Mouse (Mus musculus) midbrain, postnatal 0 days (tissue): Measurements from ENCODE around the gene Poldip3. TPM values are rescaled to one million over a fixed set of nuclear protein-coding genes. Genes with fewer than 3 reads are reported as not detected.

Experiments used
- ATAC-seq: fragments of 200-750 bp; cut with Nextera tagmentation; 2 replicates; pipeline ENCODE4 v1.8.0; 2017; ENCODE audit warnings: moderate number of reproducible peaks, mild to moderate bottlenecking, moderate TSS enrichment, moderate library complexity; ENCODE audit not compliant: low FRiP score
- DNase-seq: peaks from one replicate; pipeline ENCODE4 v3.0.0-alpha.2; 2015; ENCODE audit warnings: low spot score
- H3K27ac ChIP-seq: fragments of 300-500 bp; sonication (generic); 2 replicates; pipeline ENCODE4 v1.5.1; 2014; ENCODE audit warnings: low read depth, mild to moderate bottlenecking, low read length, mixed read lengths
- H3K27me3 ChIP-seq: fragments of 300-500 bp; sonication (generic); 2 replicates; pipeline ENCODE4 v1.6.1; 2014; ENCODE audit warnings: low read length, control low read depth, mixed read lengths; ENCODE audit not compliant: insufficient read depth
- H3K36me3 ChIP-seq: fragments of 300-500 bp; sonication (generic); 2 replicates; pipeline ENCODE4 v1.6.1; 2014; ENCODE audit warnings: low read length, control low read depth, mixed read lengths; ENCODE audit not compliant: insufficient read depth
- H3K4me1 ChIP-seq: fragments of 300-500 bp; sonication (generic); 2 replicates; pipeline ENCODE4 v1.6.1; 2014; ENCODE audit warnings: mild to moderate bottlenecking, control low read depth, antibody characterized with exemption, low read length, mixed read lengths; ENCODE audit not compliant: insufficient read depth
- H3K4me2 ChIP-seq: fragments of 300-500 bp; sonication (generic); 2 replicates; pipeline ENCODE4 v1.6.1; 2014; ENCODE audit warnings: low read depth, mild to moderate bottlenecking, low read length, mixed read lengths; ENCODE audit not compliant: poor library complexity, severe bottlenecking
- H3K4me3 ChIP-seq: fragments of 300-500 bp; sonication (generic); 2 replicates; pipeline ENCODE4 v1.5.1; 2014; ENCODE audit warnings: low read depth, mild to moderate bottlenecking, low read length, moderate library complexity
- H3K9ac ChIP-seq: fragments of 300-500 bp; sonication (generic); replicated peaks from 2 replicates; pipeline ENCODE4 v1.6.1; 2014; ENCODE audit warnings: mild to moderate bottlenecking, low read length, moderate library complexity, mixed read lengths; ENCODE audit not compliant: poor library complexity, severe bottlenecking
- H3K9me3 ChIP-seq: fragments of 300-500 bp; sonication (generic); 2 replicates; pipeline ENCODE4 v1.6.1; 2016; ENCODE audit warnings: low read length, control low read depth
- CTCF ChIP-seq: IDR thresholded peaks from 2 replicates; pipeline ENCODE4 v1.5.1; 2016; ENCODE audit warnings: antibody characterized with exemption, mild to moderate bottlenecking
- WGBS: fragments of 180-500 bp; shearing (Covaris S2); extraction: QIAGEN DNeasy Blood & Tissue Kit; methylation state at CpG from one replicate; pipeline ENCODE4 v1.1.7; 2014; 5-methylcytosine and 5-hydroxymethylcytosine counted together
- polyA plus RNA-seq: library from polyadenylated mRNA; unstranded; fragments of >200 nt; fragmentation: Nextera tagmentation; extraction: Ambion mirVana; gene quantifications from 2 replicates; pipeline ENCODE4 v1.2.1, GENCODE M21; 2015
- total RNA-seq: library from RNA; depleted of rRNA; stranded (reverse); fragments of >200 nt; gene quantifications from 2 replicates; pipeline ENCODE4 v1.2.3, GENCODE M21; 2014

The Poldip3 gene
- total and polyA plus RNA-seq, 2 experiments from 2014 or later, result 93.3 to 110 TPM

GRCm38 (mm10) chr15:83166642-83167041 is 17.5 kb upstream of the Poldip3 start:
- DNase-seq, result peak; percentile 18
- no peak for ATAC-seq
- no peak overlapping the region for H3K4me2 ChIP-seq
- 0 out of 2 replicates have a peak, but pooled peaks cover 14% of the 10 kb centered on the region for H3K4me1 ChIP-seq
- H3K9me3 ChIP-seq, result no peaks in the 10 kb centered on the region
- H3K36me3 ChIP-seq, result peaks cover 10% of the 10 kb centered on the region
- WGBS, result 83% methylated on average over 3 of the region's 3 CpGs
- H3K9ac ChIP-seq, result no peak overlapping the region
- H3K4me3 ChIP-seq, result no peak overlapping the region
- no peak for TF ChIP-seq CTCF
- no peak overlapping the region for H3K27ac ChIP-seq
- H3K27me3 ChIP-seq, result no peaks in the 10 kb centered on the region

DNA sequence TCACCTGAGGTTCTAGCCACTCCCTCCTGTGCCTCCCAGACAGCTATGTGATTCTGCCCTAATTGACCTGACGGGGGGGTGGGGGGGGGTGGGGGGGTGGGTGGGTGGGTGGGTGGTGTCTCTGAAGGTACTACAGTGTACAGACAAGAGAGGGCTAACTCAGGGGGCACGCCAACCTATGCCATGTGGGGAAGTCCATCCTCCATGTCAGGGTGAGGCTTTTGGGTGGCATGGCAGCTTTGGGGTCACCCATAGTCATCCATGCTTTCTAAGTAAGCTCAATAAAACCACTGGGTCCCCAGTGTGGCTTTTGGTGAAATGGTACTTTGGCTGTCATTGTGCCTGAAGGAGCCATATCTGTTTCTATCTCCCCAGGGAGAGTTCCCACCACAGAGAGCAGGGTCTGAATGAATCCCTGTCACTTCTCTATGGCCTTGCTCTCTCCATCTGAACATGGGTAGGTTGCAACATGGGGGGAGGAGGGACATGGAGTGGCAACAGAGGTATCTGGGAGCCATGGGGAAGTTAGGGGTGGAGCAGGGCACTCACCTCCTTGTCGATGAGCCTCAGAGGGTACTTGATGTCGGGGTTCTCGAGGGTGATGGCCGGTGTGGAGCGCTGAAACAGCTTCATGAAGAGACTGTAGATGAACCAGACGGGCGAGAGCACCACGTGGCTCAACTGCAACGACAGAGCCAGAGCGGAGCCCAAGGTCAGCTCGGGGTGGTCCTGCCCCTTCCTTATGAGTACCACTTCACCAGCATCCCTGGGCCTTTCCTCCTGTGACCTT is 16.5 kb upstream of the Poldip3 start:
- WGBS, result 93% methylated on average over 13 of the region's 13 CpGs
- H3K27ac ChIP-seq, result no peak overlapping the region
- peaks cover 10% of the 10 kb centered on the region for H3K36me3 ChIP-seq
- no peak for TF ChIP-seq CTCF
- no peak overlapping the region for H3K4me3 ChIP-seq
- DNase-seq (no peak), ATAC-seq (no peak)
- no peak overlapping the region for H3K9ac ChIP-seq
- H3K9me3 ChIP-seq, result no peaks in the 10 kb centered on the region
- no peak overlapping the region for H3K4me2 ChIP-seq
- H3K4me1 ChIP-seq, result 0 out of 2 replicates have a peak, but pooled peaks cover 9% of the 10 kb centered on the region
- H3K27me3 ChIP-seq, result no peaks in the 10 kb centered on the region

DNA sequence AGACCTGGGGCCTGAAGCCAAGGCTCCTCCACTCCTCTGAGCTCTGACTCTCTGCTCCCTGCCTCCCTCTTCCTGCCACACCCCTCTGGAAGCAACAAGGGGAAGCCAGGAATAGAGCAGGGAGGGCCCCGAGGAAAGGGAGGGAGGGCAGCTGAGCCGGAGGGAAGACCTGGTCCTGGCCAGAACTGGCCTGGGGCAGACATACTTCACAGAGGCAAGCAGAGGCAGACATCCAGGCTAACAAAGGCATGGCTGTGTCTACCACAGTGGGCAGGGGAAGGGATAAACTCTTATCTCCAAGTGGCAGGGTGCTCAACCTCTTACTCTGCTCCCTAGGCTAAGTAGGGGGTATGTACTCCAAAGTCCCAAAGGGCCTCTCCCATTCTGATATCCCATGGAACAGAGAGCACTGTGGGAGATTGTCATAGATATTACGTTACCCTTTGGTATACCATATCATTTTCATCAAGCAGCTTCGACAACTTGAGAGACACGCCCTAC is 15.8 kb upstream of the Poldip3 start:
- WGBS, result 73% methylated on average over 5 of the region's 5 CpGs
- Histone ChIP-seq H3K4me2 (no peak overlapping the region), H3K27me3 (no peaks in the 10 kb centered on the region), H3K4me3 (no peak overlapping the region), H3K4me1 (0 out of 2 replicates have a peak, but pooled peaks cover 4% of the 10 kb centered on the region), H3K9me3 (no peaks in the 10 kb centered on the region), H3K27ac (no peak overlapping the region), H3K9ac (no peak overlapping the region), H3K36me3 (peaks cover 15% of the 10 kb centered on the region)
- TF ChIP-seq CTCF, result no peak
- DNase-seq (no peak), ATAC-seq (no peak)

DNA sequence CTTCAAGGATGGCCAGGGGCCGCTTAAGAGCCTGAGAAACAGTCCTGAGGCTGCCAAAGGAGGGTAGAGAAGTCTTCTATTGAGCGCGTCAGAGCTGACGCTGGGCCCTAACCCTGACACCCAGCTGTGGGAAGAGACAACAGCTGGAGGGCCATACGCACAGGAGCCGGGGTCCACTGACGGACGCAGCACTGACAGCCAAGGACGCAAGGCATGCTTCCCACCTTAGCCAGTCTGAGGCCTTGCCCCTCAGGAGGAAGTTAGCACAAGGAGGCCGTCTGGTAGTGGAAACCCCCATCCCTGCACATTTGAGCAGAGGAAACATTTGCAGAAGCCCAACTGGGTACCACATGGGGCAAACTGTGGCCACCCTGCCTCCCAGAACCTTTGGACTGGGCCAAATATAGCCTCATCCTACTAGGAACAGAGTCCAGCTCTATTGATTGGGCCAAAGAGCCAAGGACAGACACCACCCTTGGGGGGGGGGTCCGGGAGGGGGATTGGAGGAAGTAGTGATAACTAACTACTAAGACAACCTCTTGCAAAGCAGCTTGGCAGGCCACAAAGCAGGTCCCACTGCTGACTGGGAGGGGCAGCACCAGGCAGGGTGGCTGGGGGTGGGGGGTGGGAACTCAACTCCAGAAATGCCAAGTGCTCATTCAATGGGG is 13.8 kb upstream of the Poldip3 start:
- Histone ChIP-seq H3K4me3 (no peak overlapping the region), H3K9ac (no peak overlapping the region), H3K36me3 (peaks cover 33% of the 10 kb centered on the region), H3K4me1 (no peaks in the 10 kb centered on the region), H3K27ac (no peak overlapping the region), H3K9me3 (no peaks in the 10 kb centered on the region), H3K27me3 (no peaks in the 10 kb centered on the region), H3K4me2 (no peak overlapping the region)
- no peak for TF ChIP-seq CTCF
- no peak for ATAC-seq
- no peak for DNase-seq
- 91% methylated on average over 11 of the region's 11 CpGs for WGBS

- 96% methylated on average over 4 of the region's 4 CpGs for WGBS
- H3K9ac ChIP-seq, result no peak overlapping the region
- DNase-seq (no peak), ATAC-seq (no peak)
- H3K27ac ChIP-seq, result no peak overlapping the region
- no peak for TF ChIP-seq CTCF
- H3K4me1 ChIP-seq, result no peaks in the 10 kb centered on the region
- peaks cover 40% of the 10 kb centered on the region for H3K36me3 ChIP-seq
- H3K4me2 ChIP-seq, result no peak overlapping the region
- H3K27me3 ChIP-seq, result no peaks in the 10 kb centered on the region
- no peak overlapping the region for H3K4me3 ChIP-seq
- H3K9me3 ChIP-seq, result no peaks in the 10 kb centered on the region
Measured at GRCm38 (mm10) chr15:83162001-83162400, 12.8 kb upstream of the Poldip3 start.
